Mouse (Mus musculus): ENCODE results near the gene Irf9. TPM values are rescaled to one million over a fixed set of nuclear protein-coding genes. Genes with fewer than 3 reads are reported as not detected.

The Irf9 gene
- 11.2 TPM for polyA plus RNA-seq (2015; fragmentation: Illumina TruSeq; extraction: RNeasy Lipid Tissue Mini Kit (QIAGEN cat#74804); ENCODE audit: insufficient read depth, low read depth, low replicate concordance)

DNA sequence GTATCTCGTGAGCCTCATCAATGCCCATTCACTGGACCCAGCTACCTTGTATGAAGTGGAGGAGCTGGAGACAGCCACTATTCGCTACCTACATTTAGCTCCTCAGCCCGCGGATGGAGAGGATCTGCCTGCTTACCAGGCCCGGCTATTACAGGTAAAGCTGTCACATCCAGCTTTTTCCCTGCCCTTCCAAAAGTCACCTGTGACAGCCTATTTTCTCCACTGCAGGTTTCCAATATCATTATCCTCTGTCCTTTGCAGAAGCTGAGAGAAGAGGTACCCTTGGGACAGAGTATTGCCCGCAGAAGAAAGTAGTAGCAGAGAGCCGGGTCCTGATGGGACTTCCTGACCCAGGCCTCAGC lies at the start of gene Irf9:
Gene Irf9 (plus strand): TSS at position 301 of the 362 bp plus-strand sequence.

GRCm38 (mm10) chr14:55559799-55560201 lies 43.6 kb upstream of the Irf9 start, which contains the start of gene Dcaf11:
Gene Dcaf11 (plus strand): TSS chr14:55560006.

GRCm38 (mm10) chr14:55560202-55561073 lies 42.9 kb upstream of the Irf9 start, which contains the start of gene A730061H03Rik:
Gene A730061H03Rik (minus strand): TSS chr14:55560406.

GRCm38 (mm10) chr14:55575302-55575701 lies 28.1 kb upstream of the Irf9 start, which contains the start of gene Fitm1:
Gene Fitm1 (plus strand): TSS chr14:55575617.

GRCm38 (mm10) chr14:55577871-55578667 lies 25.3 kb upstream of the Irf9 start, which contains the start of gene Psme1:
Gene Psme1 (plus strand): TSS chr14:55578123.

GRCm38 (mm10) chr14:55584702-55585565 lies 18.4 kb upstream of the Irf9 start, which contains the start of gene Emc9:
Gene Emc9 (minus strand): TSS chr14:55585302.

DNA sequence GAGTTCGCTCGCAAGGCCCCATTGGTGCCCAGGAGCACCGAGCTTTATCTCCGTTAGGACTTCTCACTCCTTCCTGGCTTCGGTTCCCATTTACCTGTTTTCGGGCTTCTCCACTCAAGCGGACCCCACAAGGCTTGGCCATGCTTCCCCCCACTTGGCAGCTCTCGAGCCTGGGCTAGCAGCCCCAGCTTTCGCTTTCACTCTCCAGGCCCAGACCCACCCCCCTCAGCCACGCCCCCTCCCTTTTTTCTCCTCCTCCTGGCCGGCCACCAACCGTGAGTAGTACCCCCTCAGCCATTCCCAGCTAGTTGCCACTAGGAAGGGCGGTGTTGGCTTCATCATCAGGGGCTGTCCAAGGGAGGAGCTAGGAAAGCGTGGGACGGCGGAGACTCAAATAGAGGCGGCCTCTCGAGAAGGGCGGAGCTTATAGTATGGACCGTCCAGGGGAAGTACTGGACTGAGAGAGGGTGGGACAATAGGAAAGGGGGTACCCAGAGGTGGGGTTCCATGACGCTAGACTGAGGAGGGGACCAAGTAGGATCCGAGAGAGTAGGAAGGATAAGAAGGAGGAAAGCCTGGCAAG lies 12.5 kb upstream of the Irf9 start, which contains the start of gene Psme2:
Gene Psme2 (minus strand): TSS at position 366 of the 583 bp plus-strand sequence.

DNA sequence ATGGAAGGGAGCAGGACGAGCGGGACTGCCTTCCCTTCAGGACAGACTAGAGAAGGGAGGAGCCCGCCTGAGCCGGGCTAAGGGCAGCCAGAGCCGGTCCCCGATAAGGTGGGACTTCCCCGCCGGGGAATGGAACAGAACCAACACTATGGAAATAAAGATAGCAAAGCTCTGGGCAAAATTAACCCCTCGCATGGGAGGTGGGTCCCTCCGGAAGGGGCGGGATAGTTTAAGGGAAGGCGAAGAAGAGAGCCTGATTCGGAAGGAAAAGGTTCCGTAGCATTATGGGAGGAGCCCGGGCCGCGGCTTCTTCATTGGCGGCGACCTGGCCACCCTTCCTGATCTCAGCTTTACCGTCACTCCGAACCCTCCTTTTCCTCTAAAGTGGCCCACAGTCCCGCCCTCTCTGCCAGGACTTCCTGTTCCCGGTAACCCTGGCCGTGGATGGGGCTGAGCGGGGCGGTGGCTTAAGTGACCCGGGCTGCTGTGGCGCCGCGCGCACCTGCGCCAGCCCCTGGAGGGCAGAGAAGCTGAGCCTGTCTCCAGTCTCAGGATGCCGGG lies 12.0 kb upstream of the Irf9 start, which contains the start of gene Rnf31:
Gene Rnf31 (plus strand): TSS at position 378 of the 561 bp plus-strand sequence.

DNA sequence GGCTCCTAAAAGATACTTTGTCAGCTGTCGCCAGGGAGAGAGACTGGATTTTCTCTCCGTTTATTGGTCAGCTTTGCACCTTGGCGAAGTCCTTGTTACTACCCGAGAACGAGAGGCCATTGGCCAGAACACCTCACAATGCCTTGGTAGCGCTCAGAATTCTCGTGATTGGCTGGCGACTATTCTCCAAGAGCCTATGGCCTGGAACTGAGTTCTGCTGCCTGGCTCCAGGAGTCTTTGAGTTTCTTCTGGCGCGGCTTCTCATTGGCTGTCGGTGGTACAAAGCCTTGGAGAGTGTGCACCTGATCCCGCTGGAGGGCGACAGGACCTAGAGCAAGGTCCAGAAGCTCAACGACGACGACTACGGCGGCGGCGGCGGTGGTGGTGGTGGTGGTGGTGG lies 14.5 kb downstream of the Irf9 start, which contains the start of gene Rec8:
Gene Rec8 (plus strand): TSS at position 216 of the 400 bp plus-strand sequence.

DNA sequence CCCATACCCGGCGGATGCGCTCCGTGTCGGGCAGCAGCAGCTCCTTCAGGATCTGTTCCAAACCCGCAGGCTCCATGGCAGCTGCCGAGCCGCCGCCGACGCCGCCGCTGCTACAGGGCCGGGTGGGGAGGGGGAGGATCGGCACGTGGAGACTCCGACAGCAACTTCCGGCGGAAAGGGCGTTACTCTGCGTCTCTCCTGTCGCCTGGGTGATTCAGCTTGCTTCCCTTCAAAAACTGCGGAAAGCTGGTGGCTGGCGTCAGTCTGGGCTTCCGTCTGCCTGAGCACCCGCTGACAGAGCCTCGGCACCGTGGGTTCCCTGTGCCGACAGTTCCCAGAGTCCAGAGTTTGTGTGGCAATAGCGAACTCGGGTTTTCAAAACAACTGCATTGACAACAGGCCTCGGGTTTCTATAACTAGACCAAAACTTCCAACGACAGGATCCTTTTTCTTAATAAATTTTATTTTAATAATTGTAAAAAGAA lies 32.2 kb downstream of the Irf9 start, which contains the start of gene Ipo4:
Gene Ipo4 (minus strand): TSS at position 435 of the 485 bp plus-strand sequence.

DNA sequence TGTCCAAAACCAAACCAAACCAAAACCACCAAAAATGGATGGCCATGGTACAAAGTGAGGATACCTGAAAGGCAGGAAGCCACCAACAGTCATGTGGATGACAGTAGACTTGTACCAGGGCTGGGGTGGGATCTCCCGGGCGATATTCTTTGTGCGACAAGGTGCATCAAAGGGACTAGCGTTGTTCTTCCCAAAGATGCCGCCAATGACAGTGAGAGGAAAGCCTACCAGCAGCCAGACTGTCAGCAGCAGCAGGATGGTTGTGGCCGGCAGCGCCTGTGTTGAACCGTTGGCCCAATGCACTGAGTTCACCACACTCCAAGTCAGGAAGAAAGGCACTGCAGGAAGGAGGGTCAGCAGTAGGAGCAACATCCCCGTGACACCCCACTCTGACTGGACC lies 34.4 kb downstream of the Irf9 start, which contains the start of gene Gm49378:
Gene Gm49378 (minus strand): TSS at position 101 of the 400 bp plus-strand sequence.

DNA sequence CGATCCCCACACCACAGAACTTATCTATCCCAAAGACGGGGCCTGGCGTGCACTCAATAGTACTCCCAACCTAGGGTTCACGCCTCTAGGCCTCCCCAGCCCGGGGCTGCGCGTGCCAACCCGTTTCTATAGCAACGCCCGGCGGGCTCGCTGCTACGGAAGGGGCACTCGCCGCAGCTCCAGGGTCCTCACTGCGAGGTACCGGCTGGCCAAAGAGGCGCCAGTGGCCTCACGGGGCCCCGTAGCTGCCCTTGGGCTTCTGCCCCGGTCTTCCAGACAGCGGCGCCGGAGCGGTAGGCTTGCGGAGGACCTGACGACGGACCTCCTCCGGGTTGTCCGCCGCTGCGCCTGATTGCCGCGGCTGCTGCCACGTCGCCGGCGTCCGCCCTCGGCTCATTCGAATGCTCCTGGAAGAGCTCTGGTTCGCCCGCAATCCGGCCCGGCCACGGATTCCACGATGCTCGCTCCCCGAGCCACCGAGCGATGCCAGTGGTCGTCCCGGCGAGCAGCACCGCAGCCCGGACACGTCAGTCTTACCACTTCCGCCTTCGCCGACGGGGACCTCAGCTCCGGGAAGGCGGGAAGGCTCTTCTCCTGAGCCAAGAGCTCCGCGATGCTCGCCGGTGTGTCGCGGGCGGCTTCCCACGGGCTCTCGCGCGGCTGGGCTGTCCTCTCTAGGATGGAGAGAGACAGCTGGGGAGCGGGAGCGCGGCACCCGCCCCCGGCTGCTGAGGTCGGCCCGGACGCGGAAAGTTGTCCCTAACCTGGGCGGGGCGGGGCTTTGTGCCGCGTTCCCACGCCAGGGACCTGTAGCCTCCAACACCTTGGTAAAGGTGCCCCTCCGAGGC lies 39.9 kb downstream of the Irf9 start, which contains the start of gene Tm9sf1:
Gene Tm9sf1 (minus strand): TSS at position 747 of the 848 bp plus-strand sequence.

DNA sequence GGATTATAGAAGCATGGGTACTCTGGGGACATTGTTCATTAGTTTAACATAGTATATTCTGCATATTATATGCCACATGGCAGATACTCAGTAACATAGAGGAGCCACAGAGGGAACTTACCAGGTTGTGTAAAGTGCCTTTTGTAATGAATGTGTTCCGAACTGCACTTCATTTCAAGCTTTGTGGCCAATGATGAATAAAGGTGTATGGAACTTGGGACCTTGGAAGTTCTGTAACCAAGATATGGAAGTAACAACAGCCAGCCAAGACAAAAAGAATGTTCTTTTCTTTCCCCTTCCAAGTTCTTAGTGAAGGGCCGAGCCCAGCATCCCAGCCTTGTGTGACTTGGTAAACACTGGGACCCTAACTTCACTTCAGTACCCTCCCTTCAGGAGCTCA lies 46.5 kb downstream of the Irf9 start, which contains the start of gene Tssk4:
Gene Tssk4 (plus strand): TSS at position 301 of the 400 bp plus-strand sequence.

Other genes starting within 250 kb of the Irf9 start
- 17.0 TPM for gene Dhrs4, start 124.8 kb upstream of the Irf9 start, polyA plus RNA-seq (2015; fragmentation: Illumina TruSeq; extraction: RNeasy Lipid Tissue Mini Kit (QIAGEN cat#74804); ENCODE audit: insufficient read depth, low read depth, low replicate concordance)
- 11.7 TPM for gene Carmil3, start 112.9 kb upstream of the Irf9 start, polyA plus RNA-seq (2015; fragmentation: Illumina TruSeq; extraction: RNeasy Lipid Tissue Mini Kit (QIAGEN cat#74804); ENCODE audit: insufficient read depth, low read depth, low replicate concordance)
- not detected for gene Cpne6, start 93.1 kb upstream of the Irf9 start, polyA plus RNA-seq (2015; fragmentation: Illumina TruSeq; extraction: RNeasy Lipid Tissue Mini Kit (QIAGEN cat#74804); ENCODE audit: insufficient read depth, low read depth, low replicate concordance)
- not detected for gene Nrl, start 78.6 kb upstream of the Irf9 start, polyA plus RNA-seq (2015; fragmentation: Illumina TruSeq; extraction: RNeasy Lipid Tissue Mini Kit (QIAGEN cat#74804); ENCODE audit: insufficient read depth, low read depth, low replicate concordance)
- gene Pck2, start 63.3 kb upstream of the Irf9 start, polyA plus RNA-seq (2015; fragmentation: Illumina TruSeq; extraction: RNeasy Lipid Tissue Mini Kit (QIAGEN cat#74804); ENCODE audit: insufficient read depth, low read depth, low replicate concordance) = 29.0 TPM
- gene Dcaf11, start 43.6 kb upstream of the Irf9 start, polyA plus RNA-seq (2015; fragmentation: Illumina TruSeq; extraction: RNeasy Lipid Tissue Mini Kit (QIAGEN cat#74804); ENCODE audit: insufficient read depth, low read depth, low replicate concordance) = 38.9 TPM
- not detected for gene A730061H03Rik, start 43.2 kb upstream of the Irf9 start, polyA plus RNA-seq (2015; fragmentation: Illumina TruSeq; extraction: RNeasy Lipid Tissue Mini Kit (QIAGEN cat#74804); ENCODE audit: insufficient read depth, low read depth, low replicate concordance)
- gene Fitm1, start 28.0 kb upstream of the Irf9 start, polyA plus RNA-seq (2015; fragmentation: Illumina TruSeq; extraction: RNeasy Lipid Tissue Mini Kit (QIAGEN cat#74804); ENCODE audit: insufficient read depth, low read depth, low replicate concordance) = not detected
- gene Psme1, start 25.4 kb upstream of the Irf9 start, polyA plus RNA-seq (2015; fragmentation: Illumina TruSeq; extraction: RNeasy Lipid Tissue Mini Kit (QIAGEN cat#74804); ENCODE audit: insufficient read depth, low read depth, low replicate concordance) = 38.5 TPM
- 11.7 TPM for gene Emc9, start 18.3 kb upstream of the Irf9 start, polyA plus RNA-seq (2015; fragmentation: Illumina TruSeq; extraction: RNeasy Lipid Tissue Mini Kit (QIAGEN cat#74804); ENCODE audit: insufficient read depth, low read depth, low replicate concordance)
- 49.1 TPM for gene Psme2, start 12.5 kb upstream of the Irf9 start, polyA plus RNA-seq (2015; fragmentation: Illumina TruSeq; extraction: RNeasy Lipid Tissue Mini Kit (QIAGEN cat#74804); ENCODE audit: insufficient read depth, low read depth, low replicate concordance)
- gene Rnf31, start 11.9 kb upstream of the Irf9 start, polyA plus RNA-seq (2015; fragmentation: Illumina TruSeq; extraction: RNeasy Lipid Tissue Mini Kit (QIAGEN cat#74804); ENCODE audit: insufficient read depth, low read depth, low replicate concordance) = 14.7 TPM
- 9.7 TPM for gene Rec8, start 14.5 kb downstream of the Irf9 start, polyA plus RNA-seq (2015; fragmentation: Illumina TruSeq; extraction: RNeasy Lipid Tissue Mini Kit (QIAGEN cat#74804); ENCODE audit: insufficient read depth, low read depth, low replicate concordance)
- 49.8 TPM for gene Ipo4, start 32.4 kb downstream of the Irf9 start, polyA plus RNA-seq (2015; fragmentation: Illumina TruSeq; extraction: RNeasy Lipid Tissue Mini Kit (QIAGEN cat#74804); ENCODE audit: insufficient read depth, low read depth, low replicate concordance)
- gene Gm49378, start 34.3 kb downstream of the Irf9 start, polyA plus RNA-seq (2015; fragmentation: Illumina TruSeq; extraction: RNeasy Lipid Tissue Mini Kit (QIAGEN cat#74804); ENCODE audit: insufficient read depth, low read depth, low replicate concordance) = 1.6 TPM
- gene Tm9sf1, start 40.2 kb downstream of the Irf9 start, polyA plus RNA-seq (2015; fragmentation: Illumina TruSeq; extraction: RNeasy Lipid Tissue Mini Kit (QIAGEN cat#74804); ENCODE audit: insufficient read depth, low read depth, low replicate concordance) = 17.3 TPM
- gene Tssk4, start 46.6 kb downstream of the Irf9 start, polyA plus RNA-seq (2015; fragmentation: Illumina TruSeq; extraction: RNeasy Lipid Tissue Mini Kit (QIAGEN cat#74804); ENCODE audit: insufficient read depth, low read depth, low replicate concordance) = 0.59 TPM
- 8.9 TPM for gene Mdp1, start 56.9 kb downstream of the Irf9 start, polyA plus RNA-seq (2015; fragmentation: Illumina TruSeq; extraction: RNeasy Lipid Tissue Mini Kit (QIAGEN cat#74804); ENCODE audit: insufficient read depth, low read depth, low replicate concordance)
- gene Gmpr2, start 68.4 kb downstream of the Irf9 start, polyA plus RNA-seq (2015; fragmentation: Illumina TruSeq; extraction: RNeasy Lipid Tissue Mini Kit (QIAGEN cat#74804); ENCODE audit: insufficient read depth, low read depth, low replicate concordance) = 5.6 TPM
- gene Nedd8, start 68.6 kb downstream of the Irf9 start, polyA plus RNA-seq (2015; fragmentation: Illumina TruSeq; extraction: RNeasy Lipid Tissue Mini Kit (QIAGEN cat#74804); ENCODE audit: insufficient read depth, low read depth, low replicate concordance) = 60.9 TPM
- 5.5 TPM for gene Tinf2, start 78.2 kb downstream of the Irf9 start, polyA plus RNA-seq (2015; fragmentation: Illumina TruSeq; extraction: RNeasy Lipid Tissue Mini Kit (QIAGEN cat#74804); ENCODE audit: insufficient read depth, low read depth, low replicate concordance)
- gene Tgm1, start 110.4 kb downstream of the Irf9 start, polyA plus RNA-seq (2015; fragmentation: Illumina TruSeq; extraction: RNeasy Lipid Tissue Mini Kit (QIAGEN cat#74804); ENCODE audit: insufficient read depth, low read depth, low replicate concordance) = 0.30 TPM
- gene Rabggta, start 118.7 kb downstream of the Irf9 start, polyA plus RNA-seq (2015; fragmentation: Illumina TruSeq; extraction: RNeasy Lipid Tissue Mini Kit (QIAGEN cat#74804); ENCODE audit: insufficient read depth, low read depth, low replicate concordance) = 9.4 TPM
- gene Dhrs1, start 142.1 kb downstream of the Irf9 start, polyA plus RNA-seq (2015; fragmentation: Illumina TruSeq; extraction: RNeasy Lipid Tissue Mini Kit (QIAGEN cat#74804); ENCODE audit: insufficient read depth, low read depth, low replicate concordance) = 28.8 TPM
- 2.8 TPM for gene Nop9, start 142.1 kb downstream of the Irf9 start, polyA plus RNA-seq (2015; fragmentation: Illumina TruSeq; extraction: RNeasy Lipid Tissue Mini Kit (QIAGEN cat#74804); ENCODE audit: insufficient read depth, low read depth, low replicate concordance)
- gene Cideb, start 154.9 kb downstream of the Irf9 start, polyA plus RNA-seq (2015; fragmentation: Illumina TruSeq; extraction: RNeasy Lipid Tissue Mini Kit (QIAGEN cat#74804); ENCODE audit: insufficient read depth, low read depth, low replicate concordance) = not detected
- gene Ltb4r2, start 157.9 kb downstream of the Irf9 start, polyA plus RNA-seq (2015; fragmentation: Illumina TruSeq; extraction: RNeasy Lipid Tissue Mini Kit (QIAGEN cat#74804); ENCODE audit: insufficient read depth, low read depth, low replicate concordance) = not detected
- not detected for gene Ltb4r1, start 162.4 kb downstream of the Irf9 start, polyA plus RNA-seq (2015; fragmentation: Illumina TruSeq; extraction: RNeasy Lipid Tissue Mini Kit (QIAGEN cat#74804); ENCODE audit: insufficient read depth, low read depth, low replicate concordance)
- gene Adcy4, start 180.5 kb downstream of the Irf9 start, polyA plus RNA-seq (2015; fragmentation: Illumina TruSeq; extraction: RNeasy Lipid Tissue Mini Kit (QIAGEN cat#74804); ENCODE audit: insufficient read depth, low read depth, low replicate concordance) = 14.4 TPM
- gene Ripk3, start 185.3 kb downstream of the Irf9 start, polyA plus RNA-seq (2015; fragmentation: Illumina TruSeq; extraction: RNeasy Lipid Tissue Mini Kit (QIAGEN cat#74804); ENCODE audit: insufficient read depth, low read depth, low replicate concordance) = 2.2 TPM
- 5.5 TPM for gene Nfatc4, start 219.6 kb downstream of the Irf9 start, polyA plus RNA-seq (2015; fragmentation: Illumina TruSeq; extraction: RNeasy Lipid Tissue Mini Kit (QIAGEN cat#74804); ENCODE audit: insufficient read depth, low read depth, low replicate concordance)

Data from pancreas, adult 10 weeks (tissue).